Mouse (Mus musculus): ENCODE data around the gene Mtor. TPM values are rescaled to one million over a fixed set of nuclear protein-coding genes. Genes with fewer than 3 reads are reported as not detected.

Gene Mtor
- total and polyA plus RNA-seq, 3 experiments = 10.5 to 28.6 (median 24.3) TPM

- no peak overlapping the region for H3K4me2 ChIP-seq (ENCODE audit: insufficient read depth, low read depth, poor library complexity, severe bottlenecking)
- peaks cover 94% of the 10 kb centered on the region for H3K27me3 ChIP-seq (replicated peaks)
- no peak overlapping the region for H3K9ac ChIP-seq (ENCODE audit: insufficient read depth, low read depth)
- no peaks in the 10 kb centered on the region for H3K9me3 ChIP-seq (replicated peaks; ENCODE audit: low read length)
- no peaks in the 10 kb centered on the region for H3K79me2 ChIP-seq (replicated peaks; ENCODE audit: control insufficient read depth, extremely low read depth, insufficient read depth, poor library complexity, severe bottlenecking)
- H3K27ac ChIP-seq (ENCODE audit: insufficient read depth, low read depth) = no peak overlapping the region
- no peak overlapping the region for H3K4me3 ChIP-seq (replicated peaks in 1 of 3; ENCODE audit: low read depth in 2 of 3, low read length in 2 of 3, poor library complexity in 1 of 3)
- in situ Hi-C loops (cut with MboI; ENCODE audit: low pct_ligation_motif_present, low pct_unique_long_range_greater_than_20kb, low sequenced_read_pairs) = no loop called here
- H3K36me3 ChIP-seq (replicated peaks in 1 of 2; ENCODE audit: control insufficient read depth in 1 of 2, insufficient read depth in 1 of 2, low read length in 1 of 2) = no peaks in the 10 kb centered on the region
- DNase-seq (ENCODE audit: extremely low read depth) = no peak
- dilution Hi-C loops (cut with MboI; ENCODE audit: extremely low pct_ligation_motif_present, extremely low pct_unique_long_range_greater_than_20kb, low sequenced_read_pairs) = no loop called here
- TF ChIP-seq GABPA (IDR thresholded peaks at IDR 0.05; ENCODE audit: insufficient replicate concordance, low read depth, low read length) (no peak), CHD1 (IDR thresholded peaks at IDR 0.05; ENCODE audit: low read depth, low read length) (no peak), JUN (IDR thresholded peaks at IDR 0.05; ENCODE audit: insufficient read depth, low read depth, low read length) (no peak), CHD2 (IDR thresholded peaks at IDR 0.05; ENCODE audit: low read length) (no peak), MEF2A (IDR thresholded peaks at IDR 0.05; ENCODE audit: borderline replicate concordance, low read depth, low read length) (no peak), IRF4 (IDR thresholded peaks at IDR 0.05; ENCODE audit: low read depth, low read length) (no peak), ZMIZ1 (IDR thresholded peaks at IDR 0.05; ENCODE audit: low read depth, low read length) (no peak), MYC (IDR thresholded peaks at IDR 0.05; ENCODE audit: low read depth, low read length) (no peak), MXI1 (IDR thresholded peaks at IDR 0.05; ENCODE audit: low read depth, low read length) (no peak), POLR2A (IDR thresholded peaks at IDR 0.05; ENCODE audit: low read depth, low read length) (no peak), SIN3A (IDR thresholded peaks at IDR 0.05; ENCODE audit: low read length) (no peak), MAZ (IDR thresholded peaks at IDR 0.05; ENCODE audit: low read depth, low read length) (no peak), ZKSCAN1 (IDR thresholded peaks at IDR 0.05; ENCODE audit: borderline replicate concordance, low read depth, low read length) (no peak), TBP (conservative IDR thresholded peaks at IDR 0.05; ENCODE audit: low read depth, low read length) (no peak), SMC3 (IDR thresholded peaks at IDR 0.05; ENCODE audit: low read depth, low read length) (no peak), UBTF (IDR thresholded peaks at IDR 0.05; ENCODE audit: low read depth, low read length) (no peak)
- peaks cover 0 to 4% of the 10 kb centered on the region in 2 experiments; a peak in 1 of 4 replicates for H3K4me1 ChIP-seq (ENCODE audit: control insufficient read depth in 1 of 2, insufficient read depth in 2 of 2)
Measured at GRCm38 (mm10) chr4:148404748-148405147, 43.7 kb upstream of the Mtor start.

DNA sequence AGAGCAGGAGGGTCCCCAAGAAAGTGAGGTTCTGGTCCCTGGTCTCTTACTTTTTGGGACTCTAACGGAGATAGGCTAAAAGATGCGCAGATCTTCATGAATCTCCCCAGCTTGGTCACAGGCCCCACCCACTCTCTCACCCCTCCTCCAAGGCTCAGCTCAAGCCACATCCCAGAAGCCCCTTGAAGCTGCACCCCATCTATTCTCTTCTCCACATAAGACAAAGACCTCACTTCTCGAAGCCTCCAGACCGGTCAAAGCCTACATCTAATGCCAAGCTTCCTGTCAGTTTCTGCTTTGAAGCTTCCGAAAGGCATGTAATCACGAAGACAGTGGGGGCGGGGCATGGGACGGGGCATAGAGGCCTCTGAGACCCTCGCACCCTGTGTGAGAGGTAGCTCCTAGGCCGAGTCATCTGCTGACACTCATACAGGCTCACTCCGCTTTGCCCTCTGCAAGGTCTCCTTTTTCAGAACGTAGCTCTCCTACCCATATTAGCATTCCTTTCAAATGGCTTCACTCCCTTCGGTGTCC is 43.1 kb upstream of the Mtor start:
- Histone ChIP-seq H3K9me3 (replicated peaks; ENCODE audit: low read length) (no peaks in the 10 kb centered on the region), H3K9ac (ENCODE audit: insufficient read depth, low read depth) (no peak overlapping the region), H3K79me2 (replicated peaks; ENCODE audit: control insufficient read depth, extremely low read depth, insufficient read depth, poor library complexity, severe bottlenecking) (no peaks in the 10 kb centered on the region), H3K36me3 (replicated peaks in 1 of 2; ENCODE audit: control insufficient read depth in 1 of 2, insufficient read depth in 1 of 2, low read length in 1 of 2) (no peaks in the 10 kb centered on the region), H3K4me2 (ENCODE audit: insufficient read depth, low read depth, poor library complexity, severe bottlenecking) (no peak overlapping the region), H3K27ac (ENCODE audit: insufficient read depth, low read depth) (no peak overlapping the region), H3K4me1 (ENCODE audit: control insufficient read depth in 1 of 2, insufficient read depth in 2 of 2) (peaks cover 0 to 4% of the 10 kb centered on the region in 2 experiments; a peak in 1 of 4 replicates), H3K27me3 (replicated peaks) (peaks cover 90% of the 10 kb centered on the region), H3K4me3 (replicated peaks in 1 of 3; ENCODE audit: low read depth in 2 of 3, low read length in 2 of 3, poor library complexity in 1 of 3) (no peak overlapping the region)
- in situ Hi-C loops (cut with MboI; ENCODE audit: low pct_ligation_motif_present, low pct_unique_long_range_greater_than_20kb, low sequenced_read_pairs) = no loop called here
- dilution Hi-C loops (cut with MboI; ENCODE audit: extremely low pct_ligation_motif_present, extremely low pct_unique_long_range_greater_than_20kb, low sequenced_read_pairs) = no loop called here
- TF ChIP-seq JUN (IDR thresholded peaks at IDR 0.05; ENCODE audit: insufficient read depth, low read depth, low read length) (no peak), JUND (conservative IDR thresholded peaks at IDR 0.05; ENCODE audit: low read depth, low read length) (no peak), ZNF384 (IDR thresholded peaks at IDR 0.05; ENCODE audit: low read depth, low read length) (no peak), MEF2A (IDR thresholded peaks at IDR 0.05; ENCODE audit: borderline replicate concordance, low read depth, low read length) (no peak), GABPA (IDR thresholded peaks at IDR 0.05; ENCODE audit: insufficient replicate concordance, low read depth, low read length) (no peak), MYC (IDR thresholded peaks at IDR 0.05; ENCODE audit: low read depth, low read length) (no peak), MAZ (IDR thresholded peaks at IDR 0.05; ENCODE audit: low read depth, low read length) (no peak), ETS1 (conservative IDR thresholded peaks at IDR 0.05; ENCODE audit: low read depth, low read length) (no peak), BHLHE40 (IDR thresholded peaks at IDR 0.05; ENCODE audit: low read depth, low read length) (no peak), SIN3A (IDR thresholded peaks at IDR 0.05; ENCODE audit: low read length) (no peak)
- DNase-seq (ENCODE audit: extremely low read depth) = no peak

Data from CH12.LX (cell line).